Mouse (Mus musculus): ENCODE data around the gene Gas8. TPM values are rescaled to one million over a fixed set of nuclear protein-coding genes. Genes with fewer than 3 reads are reported as not detected.

Gene Gas8
- total RNA-seq (2023): 1 to 10 TPM; 2.3 to 4.5 TPM

DNA sequence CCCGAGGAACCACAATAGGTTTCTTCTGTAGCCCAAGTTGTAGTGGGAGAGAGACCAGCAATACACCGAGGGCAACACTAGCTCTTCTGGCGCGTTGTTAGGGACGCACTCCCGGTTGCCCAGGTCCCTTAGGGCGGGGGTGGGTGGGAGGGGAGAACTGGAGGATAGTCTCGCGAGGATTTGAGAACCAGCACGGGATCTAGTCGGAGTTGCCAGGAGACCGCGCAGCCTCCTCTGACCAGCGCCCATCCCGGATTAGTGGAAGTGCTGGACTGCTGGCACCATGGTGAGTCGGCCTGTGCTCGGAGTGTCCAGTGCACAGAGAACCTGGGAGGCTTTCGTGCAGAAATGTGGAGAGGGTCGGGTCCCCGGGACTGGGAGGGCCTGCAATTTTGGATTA, at the start of gene Gas8:
Gas8 (plus strand) TSS at position 168 of the 400 bp plus-strand sequence.

DNA sequence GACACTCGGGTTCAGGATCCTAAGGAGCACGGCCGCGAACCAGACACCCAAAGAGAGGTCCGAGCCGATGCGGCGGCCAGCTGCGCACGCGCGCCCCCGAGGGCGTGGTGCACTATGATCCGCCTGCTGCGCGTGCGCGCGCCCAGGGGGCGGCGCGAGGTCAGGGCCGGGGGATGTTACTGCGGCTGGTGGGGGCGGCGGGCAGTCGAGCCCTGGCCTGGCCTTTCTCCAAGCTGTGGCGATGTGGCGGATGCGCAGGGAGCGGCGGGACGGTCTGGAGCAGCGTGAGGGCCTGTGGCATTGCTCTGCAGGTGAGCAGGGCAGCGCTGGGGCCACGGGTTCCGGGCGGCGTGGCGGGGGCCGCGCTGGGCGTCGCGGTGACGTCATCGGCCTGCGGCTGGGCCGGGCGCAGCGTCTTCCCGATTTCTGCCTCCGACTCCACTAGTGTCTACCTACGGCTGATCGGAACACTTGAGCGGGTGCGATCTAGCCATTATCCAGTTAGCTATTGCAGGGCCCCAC, 40.8 kb upstream of the Gas8 start, which contains the start of gene Afg3l1:
Afg3l1 (plus strand) TSS at position 167 of the 522 bp plus-strand sequence.

DNA sequence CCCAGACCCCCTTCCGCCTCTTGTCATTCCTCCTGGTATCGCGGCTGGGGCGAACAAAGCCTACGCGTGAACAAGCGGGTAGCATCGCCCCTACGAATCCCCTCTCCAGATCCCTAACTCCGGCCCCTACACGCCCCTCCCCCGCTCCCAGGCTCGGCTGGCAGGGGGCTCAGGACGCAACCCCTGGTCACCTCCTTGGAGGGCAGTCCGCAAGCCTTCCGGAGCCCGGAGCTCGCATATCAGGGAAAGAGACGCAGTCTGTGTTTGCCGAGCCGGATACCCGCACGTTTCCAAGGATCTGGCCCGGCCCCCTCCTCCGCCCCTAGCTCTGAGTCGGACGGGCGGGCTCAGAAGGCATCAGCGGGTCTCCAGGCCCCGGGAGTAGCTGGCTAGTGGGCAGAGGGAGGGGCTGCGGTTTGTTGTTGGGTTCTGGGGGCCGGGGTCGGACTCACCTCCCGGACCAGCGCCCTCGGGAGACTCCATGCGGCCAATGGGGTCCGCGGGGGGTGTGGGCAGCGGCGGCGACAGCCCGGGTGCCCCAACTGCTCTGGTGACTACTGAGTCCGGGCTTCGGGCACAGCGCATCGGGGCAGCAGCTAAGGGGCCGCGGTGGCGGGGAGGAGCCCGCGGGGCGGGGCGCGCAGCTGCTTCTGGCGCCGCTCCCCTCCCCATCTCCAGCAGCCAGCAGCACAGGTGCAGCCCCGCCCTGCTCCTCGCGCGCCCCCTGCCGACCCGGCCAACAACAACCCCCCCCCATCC, 3.7 kb upstream of the Gas8 start, which contains the start of gene Dbndd1:
Dbndd1 (minus strand) TSS at position 683 of the 759 bp plus-strand sequence.

Other genes starting within 250 kb of the Gas8 start
- gene Fanca, start 200.3 kb upstream of the Gas8 start, total RNA-seq (2023): 1 to 10 TPM; 9.8 TPM
- not detected for gene Spire2, start 186.1 kb upstream of the Gas8 start, total RNA-seq (2023)
- 100 to 1,000 TPM; 195 to 202 TPM for gene Tcf25, start 145.1 kb upstream of the Gas8 start, total RNA-seq (2023)
- gene Mc1r, start 111.7 kb upstream of the Gas8 start, total RNA-seq (2023): under 1 TPM; 0.58 to 0.86 TPM
- gene Tubb3, start 107.4 kb upstream of the Gas8 start, total RNA-seq (2023): 1 to 10 TPM; 1.2 to 1.5 TPM
- 10 to 100 TPM; 13.8 to 20.9 TPM for gene Def8, start 95.3 kb upstream of the Gas8 start, total RNA-seq (2023)
- gene Afg3l1, start 40.9 kb upstream of the Gas8 start, total RNA-seq (2023): 10 to 100 TPM; 45.9 to 49.9 TPM
- gene Dbndd1, start 3.4 kb upstream of the Gas8 start, total RNA-seq (2023): not detected
- not detected for gene Rhou, start 135.1 kb downstream of the Gas8 start, total RNA-seq (2023)